Mouse (Mus musculus): ENCODE measurements around the gene Cacna2d3. TPM values are rescaled to one million over a fixed set of nuclear protein-coding genes. Genes with fewer than 3 reads are reported as not detected.
A peak's percentile ranks its signal among the peaks of the same experiment; 100 is the strongest.

Gene Cacna2d3
- total and polyA plus RNA-seq, 2 experiments from 2014 or later, result 24.0 to 32.8 TPM

GRCm38 (mm10) chr14:29196171-29196570 is 525.5 kb downstream of the Cacna2d3 start:
- TF ChIP-seq CTCF (IDR thresholded peaks at IDR 0.05), result no peak
- no peak overlapping the region for H3K4me3 ChIP-seq (ENCODE audit: low read depth, low read length)
- no peaks in the 10 kb centered on the region for H3K9me3 ChIP-seq (ENCODE audit: low read length)
- no peak overlapping the region for H3K27ac ChIP-seq (ENCODE audit: low read depth, low read length)
- peak; percentile 40 for DNase-seq (ENCODE audit: low spot score)
- no peak overlapping the region for H3K4me2 ChIP-seq (ENCODE audit: low read depth, low read length, poor library complexity, severe bottlenecking)
- ATAC-seq (ENCODE audit: low FRiP score), result no peak
- no peaks in the 10 kb centered on the region for H3K4me1 ChIP-seq (ENCODE audit: insufficient read depth, low read length)
- H3K27me3 ChIP-seq (ENCODE audit: insufficient read depth, low read length), result no peaks in the 10 kb centered on the region
- H3K36me3 ChIP-seq (ENCODE audit: insufficient read depth, low read length), result no peaks in the 10 kb centered on the region
- H3K9ac ChIP-seq (replicated peaks; ENCODE audit: low read length, poor library complexity, severe bottlenecking), result no peak overlapping the region

GRCm38 (mm10) chr14:29191426-29191825 is 530.2 kb downstream of the Cacna2d3 start:
- no peak for ATAC-seq (ENCODE audit: low FRiP score)
- H3K36me3 ChIP-seq (ENCODE audit: insufficient read depth, low read length), result no peaks in the 10 kb centered on the region
- TF ChIP-seq CTCF (IDR thresholded peaks at IDR 0.05), result no peak
- H3K4me3 ChIP-seq (ENCODE audit: low read depth, low read length), result no peak overlapping the region
- no peaks in the 10 kb centered on the region for H3K4me1 ChIP-seq (ENCODE audit: insufficient read depth, low read length)
- no peak overlapping the region for H3K9ac ChIP-seq (replicated peaks; ENCODE audit: low read length, poor library complexity, severe bottlenecking)
- H3K4me2 ChIP-seq (ENCODE audit: low read depth, low read length, poor library complexity, severe bottlenecking), result no peak overlapping the region
- no peak overlapping the region for H3K27ac ChIP-seq (ENCODE audit: low read depth, low read length)
- no peaks in the 10 kb centered on the region for H3K27me3 ChIP-seq (ENCODE audit: insufficient read depth, low read length)
- DNase-seq (ENCODE audit: low spot score), result no peak
- 89% methylated on average over 3 of the region's 3 CpGs for WGBS
- H3K9me3 ChIP-seq (ENCODE audit: low read length), result no peaks in the 10 kb centered on the region

- TF ChIP-seq CTCF (IDR thresholded peaks at IDR 0.05), result no peak
- no peaks in the 10 kb centered on the region for H3K9me3 ChIP-seq (ENCODE audit: low read length)
- DNase-seq (ENCODE audit: low spot score) (no peak), ATAC-seq (ENCODE audit: low FRiP score) (no peak)
- no peak overlapping the region for H3K4me3 ChIP-seq (ENCODE audit: low read depth, low read length)
- no peak overlapping the region for H3K9ac ChIP-seq (replicated peaks; ENCODE audit: low read length, poor library complexity, severe bottlenecking)
- 86% methylated on average over 5 of the region's 5 CpGs for WGBS
- no peaks in the 10 kb centered on the region for H3K27me3 ChIP-seq (ENCODE audit: insufficient read depth, low read length)
- peaks cover 8% of the 10 kb centered on the region for H3K4me1 ChIP-seq (ENCODE audit: insufficient read depth, low read length)
- H3K36me3 ChIP-seq (ENCODE audit: insufficient read depth, low read length), result no peaks in the 10 kb centered on the region
- no peak overlapping the region for H3K4me2 ChIP-seq (ENCODE audit: low read depth, low read length, poor library complexity, severe bottlenecking)
- H3K27ac ChIP-seq (ENCODE audit: low read depth, low read length), result no peak overlapping the region
These were observed 537.9 kb downstream of the Cacna2d3 start for GRCm38 (mm10) chr14:29183730-29184129.

DNA sequence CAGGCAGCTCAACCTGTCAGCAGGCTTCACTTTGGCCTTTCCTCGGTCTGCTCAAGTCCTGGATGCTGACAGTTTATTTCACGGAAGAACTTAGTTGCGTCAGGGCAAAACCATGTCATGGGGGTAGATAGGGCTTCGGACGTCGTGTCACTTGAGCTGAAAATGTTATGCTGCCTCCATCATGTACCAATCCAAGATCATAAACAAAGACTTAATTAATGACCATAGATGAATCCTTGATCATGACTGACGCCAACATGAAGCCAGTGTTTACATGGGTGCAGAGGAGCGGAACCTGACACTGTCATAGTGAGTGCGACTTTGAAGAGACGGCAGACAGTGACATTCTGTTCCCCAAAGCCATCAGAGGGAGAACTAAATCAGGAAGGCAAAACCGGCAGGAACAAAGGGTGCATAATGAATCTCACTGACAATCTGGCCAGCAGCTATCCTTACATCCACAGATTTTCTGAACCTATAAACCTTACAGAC is 542.2 kb downstream of the Cacna2d3 start:
- Histone ChIP-seq H3K4me1 (ENCODE audit: insufficient read depth, low read length) (peaks cover 10% of the 10 kb centered on the region), H3K4me2 (ENCODE audit: low read depth, low read length, poor library complexity, severe bottlenecking) (no peak overlapping the region), H3K9ac (replicated peaks; ENCODE audit: low read length, poor library complexity, severe bottlenecking) (no peak overlapping the region), H3K9me3 (ENCODE audit: low read length) (no peaks in the 10 kb centered on the region), H3K27me3 (ENCODE audit: insufficient read depth, low read length) (no peaks in the 10 kb centered on the region), H3K36me3 (ENCODE audit: insufficient read depth, low read length) (no peaks in the 10 kb centered on the region), H3K27ac (ENCODE audit: low read depth, low read length) (peak overlapping the region; percentile 32; the same call in 1 of the 2 replicates), H3K4me3 (ENCODE audit: low read depth, low read length) (no peak overlapping the region)
- DNase-seq (ENCODE audit: low spot score) (no peak), ATAC-seq (ENCODE audit: low FRiP score) (no peak)
- 23% methylated on average over 11 of the region's 11 CpGs for WGBS
- TF ChIP-seq CTCF (IDR thresholded peaks at IDR 0.05), result no peak

GRCm38 (mm10) chr14:29178695-29179396 is 542.8 kb downstream of the Cacna2d3 start:
- peak; percentile 78 for ATAC-seq (ENCODE audit: low FRiP score)
- Histone ChIP-seq H3K27me3 (ENCODE audit: insufficient read depth, low read length) (no peaks in the 10 kb centered on the region), H3K4me3 (ENCODE audit: low read depth, low read length) (no peak overlapping the region), H3K4me2 (ENCODE audit: low read depth, low read length, poor library complexity, severe bottlenecking) (0 out of 2 replicates have a peak overlapping the region, but pooled peaks have one; percentile 9), H3K9ac (replicated peaks; ENCODE audit: low read length, poor library complexity, severe bottlenecking) (no peak overlapping the region), H3K9me3 (ENCODE audit: low read length) (no peaks in the 10 kb centered on the region), H3K4me1 (ENCODE audit: insufficient read depth, low read length) (peaks cover 10% of the 10 kb centered on the region), H3K27ac (ENCODE audit: low read depth, low read length) (peak overlapping the region; percentile 32), H3K36me3 (ENCODE audit: insufficient read depth, low read length) (no peaks in the 10 kb centered on the region)
- WGBS, result 9% methylated on average over 15 of the region's 15 CpGs
- DNase-seq (ENCODE audit: low spot score), result peak; percentile 85
- no peak for TF ChIP-seq CTCF (IDR thresholded peaks at IDR 0.05)

- no peak for TF ChIP-seq CTCF (IDR thresholded peaks at IDR 0.05)
- H3K4me1 ChIP-seq (ENCODE audit: insufficient read depth, low read length), result peaks cover 10% of the 10 kb centered on the region
- no peaks in the 10 kb centered on the region for H3K36me3 ChIP-seq (ENCODE audit: insufficient read depth, low read length)
- no peaks in the 10 kb centered on the region for H3K27me3 ChIP-seq (ENCODE audit: insufficient read depth, low read length)
- no peak overlapping the region for H3K4me3 ChIP-seq (ENCODE audit: low read depth, low read length)
- no peaks in the 10 kb centered on the region for H3K9me3 ChIP-seq (ENCODE audit: low read length)
- no peak for DNase-seq (ENCODE audit: low spot score)
- H3K9ac ChIP-seq (replicated peaks; ENCODE audit: low read length, poor library complexity, severe bottlenecking), result no peak overlapping the region
- no peak for ATAC-seq (ENCODE audit: low FRiP score)
- no peak overlapping the region for H3K4me2 ChIP-seq (ENCODE audit: low read depth, low read length, poor library complexity, severe bottlenecking)
- H3K27ac ChIP-seq (ENCODE audit: low read depth, low read length), result no peak overlapping the region
- WGBS, result 88% methylated on average over 3 of the region's 3 CpGs
These were observed 546.9 kb downstream of the Cacna2d3 start for GRCm38 (mm10) chr14:29174762-29175161.

Data from midbrain, postnatal 0 days (tissue).